ENCODE assay signal across 8 mouse cellular contexts in genomic region chr11:57651281-57651810, GRCm38 (mm10). TPM values are rescaled to one million over a fixed set of nuclear protein-coding genes. Genes with fewer than 3 reads are reported as not detected.
DNase-seq lines count a peak whose midpoint lies in the region; ATAC-seq lines count a peak whose summit lies in the region.

No protein-coding gene starts in this region.

- 0 out of 2 replicates have a peak overlapping the region, but pooled peaks have one; percentile 15 for H3K27ac ChIP-seq in intestine, embryonic 15.5 days
- peak overlapping the region; percentile 97 for H3K27ac ChIP-seq in liver, embryonic 12.5 days

- peak overlapping the region; percentile 40 for H3K4me2 ChIP-seq in intestine, embryonic 15.5 days (replicated peaks)
- peak overlapping the region; percentile 98 for H3K4me2 ChIP-seq in liver, embryonic 12.5 days

- peak; percentile 44 for DNase-seq in embryo, embryonic 10.5 days (ENCODE audit: low spot score)
- no peak for DNase-seq in embryo, embryonic 11 days
- peak; percentile 2 for DNase-seq in thymus, postnatal 14 days
- DNase-seq in thymus, postnatal 25 days: no peak
- peak; percentile 77 to 79 for DNase-seq in spleen, postnatal 4 days (ENCODE audit: low spot score in 2 of 2)
- DNase-seq in cerebellum, adult 9-10 months: no peak

- WGBS in intestine, embryonic 15.5 days: 36% methylated on average over 15 of the region's 15 CpGs
- WGBS in liver, embryonic 12.5 days (ENCODE audit: insufficient replicate concordance): 21% methylated on average over 15 of the region's 15 CpGs

- H3K9me3 ChIP-seq in intestine, embryonic 15.5 days: no peaks in the 10 kb centered on the region
- no peaks in the 10 kb centered on the region for H3K9me3 ChIP-seq in liver, embryonic 12.5 days (replicated peaks)

- H3K27me3 ChIP-seq in intestine, embryonic 15.5 days (replicated peaks): no peaks in the 10 kb centered on the region
- H3K27me3 ChIP-seq in liver, embryonic 12.5 days (replicated peaks): peaks cover 6% of the 10 kb centered on the region; the same call in 1 of the 2 replicates

- H3K36me3 ChIP-seq in intestine, embryonic 15.5 days: no peaks in the 10 kb centered on the region
- H3K36me3 ChIP-seq in liver, embryonic 12.5 days: peaks cover 29% of the 10 kb centered on the region

- H3K9ac ChIP-seq in intestine, embryonic 15.5 days: 0 out of 2 replicates have a peak overlapping the region, but pooled peaks have one; percentile 5
- peak overlapping the region; percentile 72 for H3K9ac ChIP-seq in liver, embryonic 12.5 days

- no peak for ATAC-seq in intestine, embryonic 15.5 days
- ATAC-seq in liver, embryonic 12.5 days: peak; percentile 73

- no peak overlapping the region for H3K4me3 ChIP-seq in intestine, embryonic 15.5 days (replicated peaks)
- H3K4me3 ChIP-seq in liver, embryonic 12.5 days: peak overlapping the region; percentile 37

- H3K4me1 ChIP-seq in intestine, embryonic 15.5 days (replicated peaks): peaks cover 36% of the 10 kb centered on the region
- peaks cover 100% of the 10 kb centered on the region for H3K4me1 ChIP-seq in liver, embryonic 12.5 days

RNA-seq across cellular contexts. Expression of gene Galnt10, which starts 6.1 kb away (rescaled TPM):
- polyA plus RNA-seq in intestine, embryonic 15.5 days (2015; fragmentation: Nextera tagmentation; extraction: Ambion mirVana): 19.3 and 20.3 TPM in 2 replicates
- polyA plus RNA-seq in liver, embryonic 12.5 days (2016; fragmentation: Nextera tagmentation; extraction: Ambion mirVana): 34.2 and 36.3 TPM in 2 replicates

Comparison
In these comparisons a context has a peak if more than half of its experiments do, and no peak if none do; other contexts are left out.
1. DNase-seq: peak in embryo, embryonic 10.5 days (single experiment), thymus, postnatal 14 days (single experiment) and spleen, postnatal 4 days (2 of 2); none in embryo, embryonic 11 days (single experiment), thymus, postnatal 25 days (single experiment) and cerebellum, adult 9-10 months (single experiment).